Mouse (Mus musculus) hindbrain, embryonic 11.5 days (tissue): ENCODE data around the gene Wdr82. TPM values are rescaled to one million over a fixed set of nuclear protein-coding genes. Genes with fewer than 3 reads are reported as not detected.

ENCODE experiments used
- ATAC-seq: fragments of 200-750 bp; cut with Nextera tagmentation; 2 replicates; pipeline ENCODE4 v1.8.0; 2017; ENCODE audit warnings: mild to moderate bottlenecking, moderate TSS enrichment, moderate library complexity; ENCODE audit not compliant: low FRiP score
- DNase-seq: peaks from one replicate; pipeline ENCODE4 v3.0.0-alpha.2; 2015; ENCODE audit warnings: low spot score
- H3K27ac ChIP-seq: fragments of 300-500 bp; sonication (generic); 2 replicates; pipeline ENCODE4 v1.5.1; 2014; ENCODE audit warnings: mild to moderate bottlenecking, low read depth, low read length
- H3K27me3 ChIP-seq: fragments of 300-500 bp; sonication (generic); 2 replicates; pipeline ENCODE4 v1.6.1; 2014; ENCODE audit warnings: mild to moderate bottlenecking, low read length, moderate library complexity, mixed read lengths; ENCODE audit not compliant: control insufficient read depth, insufficient read depth
- H3K36me3 ChIP-seq: fragments of 300-500 bp; sonication (generic); 2 replicates; pipeline ENCODE4 v1.6.1; 2014; ENCODE audit warnings: mild to moderate bottlenecking, low read length, moderate library complexity, mixed read lengths; ENCODE audit not compliant: control insufficient read depth, insufficient read depth
- H3K4me1 ChIP-seq: fragments of 300-500 bp; sonication (generic); replicated peaks from 2 replicates; pipeline ENCODE4 v1.6.1; 2014; ENCODE audit warnings: low read length, mixed read lengths; ENCODE audit not compliant: control insufficient read depth, insufficient read depth
- H3K4me2 ChIP-seq: fragments of 300-500 bp; sonication (generic); replicated peaks from 2 replicates; pipeline ENCODE4 v1.6.1; 2014; ENCODE audit warnings: mild to moderate bottlenecking, low read depth, low read length
- H3K4me3 ChIP-seq: fragments of 300-500 bp; sonication (generic); 2 replicates; pipeline ENCODE4 v1.5.1; 2014; ENCODE audit warnings: low read depth, low read length
- H3K9ac ChIP-seq: fragments of 300-500 bp; sonication (generic); 2 replicates; pipeline ENCODE4 v1.6.1; 2014; ENCODE audit warnings: low read depth, low read length
- H3K9me3 ChIP-seq: fragments of 300-500 bp; sonication (generic); 2 replicates; pipeline ENCODE4 v1.6.1; 2016; ENCODE audit warnings: low read length; ENCODE audit not compliant: control insufficient read depth
- WGBS: fragments of 180-500 bp; shearing (Covaris S2); extraction: QIAGEN DNeasy Blood & Tissue Kit; methylation state at CpG from one replicate; pipeline ENCODE4 v1.1.7; 2014; 5-methylcytosine and 5-hydroxymethylcytosine counted together
- polyA plus RNA-seq: library from polyadenylated mRNA; unstranded; fragments of >200 nt; fragmentation: Nextera tagmentation; extraction: Ambion mirVana; gene quantifications from 2 replicates; pipeline ENCODE4 v1.2.1, GENCODE M21; 2014

Gene Wdr82
- polyA plus RNA-seq, 1 experiment from 2014 or later: 32.8 TPM

- DNase-seq (no peak), ATAC-seq (no peak)
- Histone ChIP-seq H3K4me1 (no peaks in the 10 kb centered on the region), H3K27me3 (no peaks in the 10 kb centered on the region), H3K9me3 (no peaks in the 10 kb centered on the region), H3K4me3 (no peak overlapping the region), H3K9ac (no peak overlapping the region), H3K27ac (no peak overlapping the region), H3K4me2 (no peak overlapping the region), H3K36me3 (no peaks in the 10 kb centered on the region)
- 82% methylated on average over 7 of the region's 7 CpGs for WGBS
Measured at GRCm38 (mm10) chr9:106216971-106217370, 46.2 kb downstream of the Wdr82 start.

GRCm38 (mm10) chr9:106220894-106221523 is 50.3 kb downstream of the Wdr82 start:
- 74% methylated on average over 8 of the region's 8 CpGs for WGBS
- Histone ChIP-seq H3K27ac (no peak overlapping the region), H3K4me3 (no peak overlapping the region), H3K9me3 (no peaks in the 10 kb centered on the region), H3K36me3 (no peaks in the 10 kb centered on the region), H3K27me3 (no peaks in the 10 kb centered on the region; the same call in 1 of the 2 replicates), H3K4me2 (no peak overlapping the region), H3K4me1 (no peaks in the 10 kb centered on the region; the same call in 1 of the 2 replicates), H3K9ac (no peak overlapping the region)
- no peak for ATAC-seq
- no peak for DNase-seq

- DNase-seq: no peak
- no peak within 1 kb of the TSS for H3K9ac ChIP-seq
Measured at GRCm38 (mm10) chr9:106222261-106222851, 51.6 kb downstream of the Wdr82 start, which contains the start of gene Tlr9. Tlr9 (plus strand) TSS chr9:106222598.

GRCm38 (mm10) chr9:106222994-106223393 is 52.3 kb downstream of the Wdr82 start:
- H3K27ac ChIP-seq: no peak overlapping the region
- peaks cover 4% of the 10 kb centered on the region; the same call in 1 of the 2 replicates for H3K27me3 ChIP-seq
- no peak overlapping the region for H3K4me3 ChIP-seq
- H3K4me2 ChIP-seq: no peak overlapping the region
- H3K9ac ChIP-seq: no peak overlapping the region
- H3K9me3 ChIP-seq: no peaks in the 10 kb centered on the region
- H3K36me3 ChIP-seq: no peaks in the 10 kb centered on the region
- 85% methylated on average over 4 of the region's 4 CpGs for WGBS
- no peaks in the 10 kb centered on the region; the same call in 1 of the 2 replicates for H3K4me1 ChIP-seq
- DNase-seq (no peak), ATAC-seq (no peak)

More at GRCm38 (mm10) chr9:106222261-106222851, 51.6 kb downstream of the Wdr82 start, which contains the start of gene Tlr9:
- Histone ChIP-seq H3K4me2 (no peak within 1 kb of the TSS), H3K9me3 (no peaks in the 10 kb centered on the region), H3K36me3 (no peaks in the 10 kb centered on the region), H3K27me3 (peaks cover 4% of the 10 kb centered on the region; the same call in 1 of the 2 replicates), H3K27ac (no peak within 1 kb of the TSS), H3K4me1 (no peaks in the 10 kb centered on the region; the same call in 1 of the 2 replicates), H3K4me3 (no peak within 1 kb of the TSS)
- 71% methylated on average over 4 of the region's 4 CpGs for WGBS
- ATAC-seq: no peak

- WGBS: 61% methylated on average over 24 of the region's 24 CpGs
- H3K4me3 ChIP-seq: peak overlapping the region; percentile 34
- H3K9ac ChIP-seq: peak overlapping the region; percentile 54
- H3K27ac ChIP-seq: no peak overlapping the region
- H3K27me3 ChIP-seq: peaks cover 4% of the 10 kb centered on the region; the same call in 1 of the 2 replicates
- no peaks in the 10 kb centered on the region; the same call in 1 of the 2 replicates for H3K4me1 ChIP-seq
- no peaks in the 10 kb centered on the region for H3K36me3 ChIP-seq
- DNase-seq: no peak
- H3K9me3 ChIP-seq: no peaks in the 10 kb centered on the region
- 0 out of 2 replicates have a peak, but pooled peaks have one; percentile 22 for ATAC-seq
- peak overlapping the region; percentile 70 for H3K4me2 ChIP-seq
Measured at GRCm38 (mm10) chr9:106225469-106226150, 54.9 kb downstream of the Wdr82 start.

- DNase-seq: peak; percentile 63
- Histone ChIP-seq H3K9ac (peak overlapping the region; percentile 54), H3K36me3 (no peaks in the 10 kb centered on the region), H3K4me1 (no peaks in the 10 kb centered on the region; the same call in 1 of the 2 replicates), H3K4me2 (peak overlapping the region; percentile 70), H3K27me3 (peaks cover 4% of the 10 kb centered on the region; the same call in 1 of the 2 replicates), H3K4me3 (peak overlapping the region; percentile 34), H3K27ac (no peak overlapping the region), H3K9me3 (no peaks in the 10 kb centered on the region)
- ATAC-seq: peak; percentile 77
- WGBS: 10% methylated on average over 34 of the region's 34 CpGs
Measured at GRCm38 (mm10) chr9:106226151-106226682, 55.5 kb downstream of the Wdr82 start.

GRCm38 (mm10) chr9:106227790-106228429 is 57.2 kb downstream of the Wdr82 start:
- DNase-seq (no peak), ATAC-seq (no peak)
- Histone ChIP-seq H3K27me3 (peaks cover 4% of the 10 kb centered on the region; the same call in 1 of the 2 replicates), H3K4me1 (no peaks in the 10 kb centered on the region; the same call in 1 of the 2 replicates), H3K27ac (no peak overlapping the region), H3K4me2 (no peak overlapping the region), H3K9me3 (no peaks in the 10 kb centered on the region), H3K36me3 (no peaks in the 10 kb centered on the region; the same call in 1 of the 2 replicates), H3K9ac (no peak overlapping the region), H3K4me3 (no peak overlapping the region)
- WGBS: 75% methylated on average over 8 of the region's 8 CpGs
